Mouse (Mus musculus): ENCODE measurements around the gene Gas6. TPM values are rescaled to one million over a fixed set of nuclear protein-coding genes. Genes with fewer than 3 reads are reported as not detected.

Gas6 gene
- total RNA-seq, 2 experiments from 2014 or later: 68.0 to 69.5 TPM

DNA sequence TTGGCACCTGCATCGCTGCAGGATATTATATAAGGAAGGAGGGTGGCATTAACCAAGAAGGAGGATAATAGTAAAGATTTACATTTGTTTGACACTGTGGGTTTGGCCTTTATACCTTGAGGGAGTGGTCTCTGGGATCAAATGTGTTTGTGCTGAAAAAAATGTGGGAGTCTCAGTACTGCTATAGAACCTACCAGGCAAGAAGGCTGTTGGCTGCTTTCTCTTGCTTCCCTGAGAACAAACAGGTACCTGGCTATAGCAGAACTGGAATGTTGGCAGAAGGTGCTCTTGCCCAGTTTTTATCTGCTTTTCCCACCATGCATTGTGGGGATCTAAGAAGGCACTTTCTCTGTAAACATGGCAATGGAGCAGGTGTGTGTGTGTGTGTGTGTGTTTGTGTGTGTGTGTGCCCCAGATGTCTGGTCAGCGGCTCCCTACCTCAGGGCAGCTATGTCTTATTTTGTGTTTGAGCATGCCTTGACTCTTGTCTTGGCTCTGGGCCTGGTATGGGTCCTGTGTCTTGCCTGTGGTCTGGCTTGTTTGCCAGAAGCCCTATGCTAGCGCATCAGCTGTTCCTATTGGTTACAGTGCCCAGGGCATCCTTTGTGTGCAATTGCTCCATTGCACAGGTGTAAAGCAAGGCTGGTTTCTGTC, 13.1 kb upstream of the Gas6 start:
- DNase-seq (ENCODE audit: low spot score): no peak

DNA sequence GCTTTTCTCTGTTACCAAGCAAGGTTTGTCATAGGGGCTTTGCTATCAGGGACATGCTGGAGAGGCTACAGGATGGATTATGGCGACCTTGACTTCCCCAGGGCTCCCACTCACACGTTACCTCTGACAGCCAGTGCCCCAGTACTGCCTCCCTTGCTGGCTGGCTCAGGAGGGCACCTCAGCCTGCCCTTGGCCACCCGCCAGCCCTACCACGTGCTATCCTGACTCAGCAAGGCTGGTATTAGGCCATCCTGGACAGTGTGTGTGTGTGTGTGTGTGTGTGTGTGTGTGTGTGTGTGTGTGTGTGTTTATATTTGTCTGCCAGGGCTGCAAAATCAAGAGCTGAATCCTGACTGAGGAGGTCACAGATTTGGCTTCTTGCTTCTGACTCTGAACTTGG, 12.6 kb upstream of the Gas6 start:
- peak; percentile 73 for DNase-seq (ENCODE audit: low spot score)

DNA sequence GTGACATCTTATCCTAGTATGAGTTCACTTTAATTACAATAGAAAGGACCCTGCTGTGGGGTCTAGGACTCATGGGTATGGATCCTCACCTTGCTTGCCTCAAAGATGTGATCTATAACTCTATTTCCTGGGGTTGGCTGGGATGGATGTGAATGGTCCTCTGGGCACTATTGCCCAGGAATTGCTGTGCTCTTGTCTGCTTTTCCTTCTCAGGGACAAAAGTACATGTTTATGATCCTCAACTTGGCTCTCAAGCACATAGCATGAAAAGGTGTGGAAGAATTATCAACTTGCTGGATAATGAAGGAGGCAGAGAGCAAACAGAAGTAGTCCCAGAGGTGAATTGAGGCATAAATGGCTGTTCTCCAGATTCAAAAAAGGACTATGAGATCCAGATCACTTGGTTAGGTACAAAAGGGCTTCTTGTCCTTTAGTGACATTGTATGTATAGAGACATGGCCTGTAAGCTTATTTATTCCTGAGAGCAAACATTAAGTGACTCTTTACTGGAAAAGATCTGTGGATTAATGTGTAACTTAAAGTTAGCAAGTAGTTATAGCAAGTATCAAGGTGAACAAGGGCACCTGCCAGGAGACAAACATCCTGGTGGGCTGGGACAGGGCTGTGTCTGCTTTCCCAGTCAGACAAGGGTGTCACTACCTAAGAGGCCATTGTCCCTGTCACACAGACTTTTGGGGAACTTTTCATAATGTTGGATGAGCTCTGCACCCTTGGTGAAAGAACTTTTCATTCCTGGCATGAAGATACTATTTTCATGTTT, 10.8 kb upstream of the Gas6 start:
- DNase-seq (ENCODE audit: low spot score): no peak

DNA sequence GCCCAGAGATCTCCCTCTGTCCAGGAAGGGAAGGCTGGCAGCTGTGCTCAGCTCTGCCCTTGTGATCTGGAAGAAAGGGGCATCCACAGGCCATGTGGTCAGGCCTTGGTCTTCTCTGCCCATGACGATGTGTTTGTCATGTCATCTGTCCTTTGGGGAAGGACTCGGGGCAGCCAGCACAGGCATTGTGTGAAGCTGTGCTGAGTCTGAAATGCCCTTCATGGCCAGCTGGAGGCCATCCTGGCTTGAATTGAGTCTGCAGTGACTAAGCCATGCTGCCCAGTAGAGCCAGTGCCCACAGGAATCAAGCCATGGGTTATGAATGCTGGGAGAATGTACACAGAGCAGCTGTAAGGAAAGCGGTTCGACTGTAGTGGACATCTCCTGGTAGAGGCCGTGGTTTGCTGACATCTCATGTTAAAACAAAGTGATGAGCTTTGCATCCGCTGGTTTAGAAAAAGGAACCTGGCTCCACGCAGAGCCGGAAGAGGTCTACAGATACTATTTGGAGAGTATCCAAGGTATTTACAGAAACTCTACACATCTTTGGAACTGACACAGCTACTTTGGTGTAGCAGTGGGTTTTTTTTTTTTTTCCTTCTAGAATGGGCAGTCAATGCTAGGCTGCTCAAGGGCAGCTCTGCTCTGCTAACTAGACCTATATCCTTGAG, 9.8 kb upstream of the Gas6 start:
- DNase-seq (ENCODE audit: low spot score): no peak

GRCm38 (mm10) chr8:13501221-13501620, 6.9 kb upstream of the Gas6 start:
- no peak for DNase-seq (ENCODE audit: low spot score)

- DNase-seq (ENCODE audit: low spot score): peak; percentile 82
These were observed 1.3 kb downstream of the Gas6 start for GRCm38 (mm10) chr8:13493011-13493410.

- peak; percentile 50 for DNase-seq (ENCODE audit: low spot score)
These were observed 1.9 kb downstream of the Gas6 start for GRCm38 (mm10) chr8:13492198-13492995.

GRCm38 (mm10) chr8:13491491-13492010, 2.7 kb downstream of the Gas6 start:
- no peak for DNase-seq (ENCODE audit: low spot score)

GRCm38 (mm10) chr8:13489986-13490910, 4.0 kb downstream of the Gas6 start:
- no peak for DNase-seq (ENCODE audit: low spot score)

DNA sequence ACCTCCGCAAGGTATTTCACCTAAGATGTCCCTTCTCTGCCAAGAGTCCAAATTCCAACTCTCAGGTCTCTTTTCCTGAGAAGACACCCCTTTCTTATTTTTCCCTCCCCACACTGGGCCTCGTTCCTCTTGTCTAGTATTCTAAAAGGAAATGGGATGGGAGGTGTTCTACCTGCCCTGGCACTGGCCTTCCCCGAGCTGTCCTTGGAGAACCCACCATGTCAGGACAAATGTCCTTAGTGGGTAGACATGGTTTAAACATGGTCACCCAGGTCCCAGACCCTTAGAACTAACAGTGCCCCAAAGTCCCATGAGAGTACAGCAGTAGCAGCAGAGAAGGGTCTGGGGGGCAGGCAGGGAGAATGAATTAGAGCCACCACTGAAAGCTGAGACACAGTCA, 4.9 kb downstream of the Gas6 start:
- no peak for DNase-seq (ENCODE audit: low spot score)

GRCm38 (mm10) chr8:13483191-13483590, 11.1 kb downstream of the Gas6 start:
- DNase-seq (ENCODE audit: low spot score): no peak

- peak; percentile 51 for DNase-seq (ENCODE audit: low spot score)
These were observed 12.0 kb downstream of the Gas6 start for GRCm38 (mm10) chr8:13482101-13482801.

DNA sequence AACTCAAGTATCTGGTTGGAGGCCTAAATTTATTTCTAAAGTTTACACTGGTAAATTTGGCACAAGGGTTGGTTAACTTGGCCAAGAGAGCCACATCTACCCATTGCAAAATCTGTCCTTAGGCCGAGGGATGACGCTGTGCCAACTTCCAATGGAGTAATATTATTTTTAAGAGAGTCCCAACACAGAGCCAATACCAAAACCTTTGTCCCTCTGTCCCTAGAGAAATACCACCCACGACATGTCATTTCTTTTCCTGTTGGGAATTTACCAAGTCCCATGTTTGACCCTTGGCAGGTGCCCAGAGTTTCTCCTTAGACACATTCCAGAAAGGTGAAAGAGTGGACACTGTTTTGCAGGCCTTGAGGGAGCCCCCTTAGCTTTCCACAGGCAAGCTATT, 12.7 kb downstream of the Gas6 start:
- peak; percentile 47 for DNase-seq (ENCODE audit: low spot score)

GRCm38 (mm10) chr8:13481089-13481554, 13.2 kb downstream of the Gas6 start:
- DNase-seq (ENCODE audit: low spot score): peak; percentile 72

DNA sequence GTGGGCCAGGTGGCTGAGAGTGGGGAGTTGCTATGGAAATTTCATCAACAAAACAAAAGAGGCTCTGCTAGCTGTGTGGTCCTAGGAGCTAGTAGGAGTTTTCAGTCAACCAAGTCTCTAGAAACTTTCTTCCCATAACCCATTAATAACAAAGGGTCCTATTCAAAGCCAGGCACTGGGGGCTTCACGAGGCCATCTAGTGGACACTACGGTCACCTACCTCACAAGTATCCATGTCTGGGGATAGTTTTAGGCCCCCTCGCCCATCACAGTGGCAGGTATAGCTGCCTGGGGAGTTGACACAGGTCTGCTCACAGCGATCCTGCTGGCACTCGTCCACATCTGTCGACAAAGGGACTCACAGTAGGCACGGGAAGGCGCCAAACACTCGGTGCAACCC, 18.4 kb downstream of the Gas6 start:
- no peak for DNase-seq (ENCODE audit: low spot score)

DNA sequence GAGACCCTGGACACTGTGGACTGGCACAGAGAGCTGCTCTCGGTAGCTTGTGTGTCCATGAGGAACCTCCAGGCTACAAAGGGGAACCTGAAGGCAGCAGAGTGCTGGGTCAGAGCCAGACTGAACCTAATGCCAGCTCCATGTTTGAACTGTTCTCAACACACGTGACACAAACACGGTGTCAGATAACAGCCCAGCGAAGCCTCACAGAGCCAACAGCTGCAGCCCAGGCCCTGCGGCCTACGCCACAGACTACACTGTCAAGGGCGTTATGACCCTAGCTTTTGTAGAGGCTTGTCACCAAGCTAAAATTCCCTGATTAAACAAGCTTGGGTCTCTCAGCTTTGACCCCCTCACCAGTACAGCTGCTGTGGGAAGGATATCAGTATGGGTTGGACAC, 22.0 kb downstream of the Gas6 start:
- DNase-seq (ENCODE audit: low spot score): peak; percentile 72

- DNase-seq (ENCODE audit: low spot score): no peak
These were observed 22.8 kb downstream of the Gas6 start for GRCm38 (mm10) chr8:13471484-13471883.

DNA sequence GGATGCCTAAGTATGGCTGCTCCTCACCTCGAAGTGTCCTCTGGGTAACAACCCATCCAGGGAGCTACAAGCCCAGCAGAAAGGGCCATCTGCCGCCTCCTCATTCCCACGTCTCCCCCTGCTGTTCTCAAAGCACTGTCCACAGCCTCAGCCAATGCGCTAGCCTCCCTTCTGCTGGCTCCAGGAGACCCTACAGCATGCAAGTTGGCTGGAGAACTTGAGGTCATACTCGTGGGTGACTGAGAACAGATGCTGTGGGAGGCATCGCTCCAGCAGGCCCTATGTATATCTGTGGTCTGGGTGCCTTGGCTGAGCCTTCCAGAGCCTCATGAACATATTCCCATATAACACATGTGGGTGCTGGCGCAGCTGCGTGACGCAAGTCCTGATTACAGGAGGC, 25.6 kb downstream of the Gas6 start:
- DNase-seq (ENCODE audit: low spot score): no peak

GRCm38 (mm10) chr8:13466989-13467388, 27.3 kb downstream of the Gas6 start:
- DNase-seq (ENCODE audit: low spot score): no peak

GRCm38 (mm10) chr8:13465324-13465723, 29.0 kb downstream of the Gas6 start:
- DNase-seq (ENCODE audit: low spot score): no peak

All from gastrocnemius, adult 18-20 months (tissue).